Comparison of ENCODE assay signal across 23 mouse cellular contexts in genomic region chr1:173437161-173437953, GRCm38 (mm10). TPM values are rescaled to one million over a fixed set of nuclear protein-coding genes. Genes with fewer than 3 reads are reported as not detected.
DNase-seq lines count a peak whose midpoint lies in the region; ATAC-seq and TF ChIP-seq lines count a peak whose summit lies in the region.
"Had no signal": no experiment of that assay in that cellular context is flagged by ENCODE, and none has a peak within 500 bp of the region (broad histone marks: within the 10 kb centered on the region; RNA-seq: fewer than 3 reads in every experiment).

No protein-coding gene starts in this region.

- H3K36me3 ChIP-seq in hindbrain, postnatal 0 days (ENCODE audit: insufficient read depth, low read length): no peaks in the 10 kb centered on the region
- H3K36me3 ChIP-seq in kidney, adult 2 months (ENCODE audit: control insufficient read depth, insufficient read depth, low read length): no peaks in the 10 kb centered on the region
- H3K36me3 ChIP-seq: embryonic facial prominence, embryonic 10.5 days; forebrain, embryonic 15.5 days; kidney, embryonic 15.5 days; limb, embryonic 12.5 days; liver, embryonic 15.5 days had no signal

- H3K27me3 ChIP-seq in hindbrain, postnatal 0 days (ENCODE audit: insufficient read depth, low read length): no peaks in the 10 kb centered on the region
- no peaks in the 10 kb centered on the region for H3K27me3 ChIP-seq in kidney, adult 2 months (replicated peaks; ENCODE audit: control insufficient read depth, insufficient read depth, low read length)
- H3K27me3 ChIP-seq: forebrain, embryonic 15.5 days; kidney, embryonic 15.5 days; limb, embryonic 12.5 days; liver, embryonic 15.5 days; megakaryocyte, embryonic 14.5 days had no signal

- H3K9me3 ChIP-seq in hindbrain, postnatal 0 days (ENCODE audit: low read length): no peaks in the 10 kb centered on the region
- H3K9me3 ChIP-seq: embryonic facial prominence, embryonic 10.5 days; forebrain, embryonic 15.5 days; kidney, embryonic 15.5 days; limb, embryonic 12.5 days; liver, embryonic 15.5 days; megakaryocyte, embryonic 14.5 days had no signal

- intact Hi-C loops in heart, postnatal 25 days (cut with DNase I): no loop called here

- peak; percentile 74 for ATAC-seq in megakaryocyte progenitor cell, adult 5-6 weeks (replicated peaks; ENCODE audit: poor library complexity)
- ATAC-seq in hindbrain, postnatal 0 days: no peak
- ATAC-seq: forebrain, embryonic 15.5 days had no signal

- H3K4me2 ChIP-seq in hindbrain, postnatal 0 days (ENCODE audit: low read depth, low read length): no peak overlapping the region
- H3K4me2 ChIP-seq: forebrain, embryonic 15.5 days; heart, embryonic 11.5 days; kidney, embryonic 15.5 days; limb, embryonic 12.5 days; liver, embryonic 15.5 days had no signal

- no peak overlapping the region for H3K9ac ChIP-seq in hindbrain, postnatal 0 days (replicated peaks; ENCODE audit: low read length)
- H3K9ac ChIP-seq: forebrain, embryonic 15.5 days; kidney, embryonic 15.5 days; limb, embryonic 12.5 days; liver, embryonic 15.5 days had no signal

- H3K4me1 ChIP-seq in bone marrow macrophage, adult 2 months (ENCODE audit: control insufficient read depth, insufficient read depth, low read length): peaks cover 48% of the 10 kb centered on the region
- H3K4me1 ChIP-seq in hindbrain, postnatal 0 days (ENCODE audit: insufficient read depth, low read length): no peaks in the 10 kb centered on the region
- H3K4me1 ChIP-seq in kidney, adult 2 months (ENCODE audit: control insufficient read depth, insufficient read depth, low read length): no peaks in the 10 kb centered on the region
- H3K4me1 ChIP-seq: embryonic facial prominence, embryonic 10.5 days; forebrain, embryonic 15.5 days; kidney, embryonic 15.5 days; limb, embryonic 12.5 days; liver, embryonic 15.5 days had no signal

- peak overlapping the region; percentile 29 for H3K27ac ChIP-seq in bone marrow macrophage, adult 2 months (ENCODE audit: insufficient read depth, low read depth, low read length)
- H3K27ac ChIP-seq in hindbrain, postnatal 0 days: no peak overlapping the region
- no peak overlapping the region for H3K27ac ChIP-seq in kidney, adult 2 months (ENCODE audit: insufficient read depth, low read depth, low read length)
- H3K27ac ChIP-seq: embryonic facial prominence, embryonic 10.5 days; forebrain, embryonic 15.5 days; kidney, embryonic 15.5 days; layer of hippocampus, adult 2 months; left cerebral cortex, adult 2 months; limb, embryonic 12.5 days; liver, embryonic 15.5 days had no signal

- peak; percentile 35 for DNase-seq in heart, adult 11 months
- DNase-seq in heart, postnatal 25 days (ENCODE audit: low spot score): no peak
- DNase-seq in 416B (ENCODE audit: low read depth): peak; percentile 88
- no peak for DNase-seq in hindbrain, postnatal 0 days (ENCODE audit: low spot score)
- DNase-seq in kidney, adult 2 months: no peak
- no peak for DNase-seq in cerebellum, postnatal 36 days
- DNase-seq: adrenal gland, postnatal 36 days; cerebellum, postnatal 14 days; gastrocnemius, postnatal 10 days; heart, postnatal 36 days; thymus, adult 2 months had no signal

- no peak for TF ChIP-seq CTCF in bone marrow macrophage, adult 2 months (IDR thresholded peaks at IDR 0.05; ENCODE audit: low read depth, low read length)
- TF ChIP-seq CTCF in hindbrain, postnatal 0 days (IDR thresholded peaks at IDR 0.05; ENCODE audit: low read depth): no peak
- no peak for TF ChIP-seq CTCF in kidney, adult 2 months (conservative IDR thresholded peaks at IDR 0.05; ENCODE audit: insufficient read depth, insufficient read length, low read depth, low read length)

- no peak overlapping the region for H3K4me3 ChIP-seq in bone marrow macrophage, adult 2 months (ENCODE audit: insufficient read depth, low read length)
- no peak overlapping the region for H3K4me3 ChIP-seq in hindbrain, postnatal 0 days (ENCODE audit: low read length)
- no peak overlapping the region for H3K4me3 ChIP-seq in kidney, adult 2 months (ENCODE audit: insufficient read depth, low read depth, low read length)
- H3K4me3 ChIP-seq: embryonic facial prominence, embryonic 10.5 days; erythroblast, embryonic 14.5 days; forebrain, embryonic 15.5 days; kidney, embryonic 15.5 days; layer of hippocampus, adult 2 months; left cerebral cortex, adult 2 months; limb, embryonic 12.5 days; liver, embryonic 15.5 days; megakaryocyte, embryonic 14.5 days had no signal

- no peak for TF ChIP-seq POLR2A in bone marrow macrophage, adult 2 months (IDR thresholded peaks at IDR 0.05; ENCODE audit: borderline replicate concordance, low read depth, low read length)
- no peak for TF ChIP-seq POLR2A in kidney, adult 2 months (IDR thresholded peaks at IDR 0.05; ENCODE audit: low read depth, low read length)

- 77% methylated on average over 6 of the region's 6 CpGs for WGBS in hindbrain, postnatal 0 days
- 64% methylated on average over 6 of the region's 6 CpGs for WGBS in kidney, adult 2 months

RNA-seq across cellular contexts. Expression of gene Ifi206, which starts 53.5 kb away (rescaled TPM):
- total RNA-seq in heart, postnatal 25 days (2021): under 1 TPM; 0.10 to 0.22 TPM
- 17.7 and 19.1 TPM in 2 replicates for polyA plus RNA-seq in bone marrow macrophage, adult 2 months (2012; ENCODE audit: insufficient read depth, insufficient read length, missing spikeins)
- 0.20 and 0.25 TPM in 2 replicates for total RNA-seq in megakaryocyte progenitor cell, adult 5-6 weeks (2015)
- total RNA-seq in megakaryocyte progenitor cell, adult 5-6 weeks (2017): 0.07 and 0.17 TPM in 2 replicates
- 0.07 and 0.21 TPM in 2 replicates for total RNA-seq in hindbrain, postnatal 0 days (2014; rRNA removed)
- polyA plus RNA-seq in hindbrain, postnatal 0 days (2015; fragmentation: Nextera tagmentation; extraction: Ambion mirVana): 0.05 TPM in 1 of 2 replicates, not detected in the other
- 1.5 and 4.9 TPM in 2 replicates for polyA plus RNA-seq in kidney, adult 2 months (2012; rRNA removed)
- total RNA-seq: gastrocnemius, postnatal 10 days; layer of hippocampus, adult 2 months; left cerebral cortex, adult 2 months had no signal
- polyA plus RNA-seq: embryonic facial prominence, embryonic 10.5 days; erythroblast, embryonic 14.5 days; forebrain, embryonic 15.5 days; limb, embryonic 12.5 days had no signal

Comparison
In these comparisons a context has a peak if more than half of its experiments do, and no peak if none do; other contexts are left out.
1. DNase-seq: peak in heart, adult 11 months (single experiment) and 416B (single experiment); none in heart, postnatal 25 days (single experiment), hindbrain, postnatal 0 days (single experiment), kidney, adult 2 months (single experiment) and cerebellum, postnatal 36 days (0 of 2).